Mouse (Mus musculus): ENCODE measurements at regions not wholly inside any gene's neighbourhood (a gene's known extent, or its start where the extent isn't known, plus 50 kb on each side); places are given as distances from the start of the nearest gene placed in this dataset.

DNA sequence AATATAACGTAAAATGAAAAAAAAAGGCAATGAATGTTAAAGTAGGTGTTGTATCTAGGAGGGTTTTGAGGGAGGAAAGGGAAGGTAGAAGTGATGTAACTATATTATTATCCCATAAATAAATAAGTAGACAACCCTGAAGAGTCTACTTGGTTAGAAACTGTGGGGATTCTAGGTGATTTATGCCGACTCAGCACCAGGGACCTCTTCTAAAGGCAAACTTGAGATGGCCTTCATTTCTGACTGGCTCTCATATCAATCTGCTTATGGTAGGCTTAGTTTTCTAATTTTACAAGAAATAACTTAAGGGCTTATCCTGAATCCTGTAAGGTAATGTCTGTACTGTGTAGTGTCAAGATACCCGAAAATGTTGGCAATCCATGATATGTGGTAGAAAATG lies 263.0 kb upstream of the Ptbp2 start:
- TF ChIP-seq CTCF (IDR thresholded peaks at IDR 0.05; ENCODE audit: low read depth, low read length) (no peak), POLR2A (IDR thresholded peaks at IDR 0.05; ENCODE audit: extremely low read depth, insufficient read depth, low read length) (no peak)

All from liver, adult 2 months (tissue).